Mouse (Mus musculus): ENCODE measurements around the gene Pitpnc1.

- TF ChIP-seq CTCF (IDR thresholded peaks at IDR 0.05; ENCODE audit: low read depth) (no peak), EP300 (optimal IDR thresholded peaks at IDR 0.05) (no peak)
Observed at GRCm38 (mm10) chr11:107421751-107422355, 48.6 kb downstream of the Pitpnc1 start.

Measured in stomach, postnatal 0 days (tissue).